12 mouse cellular contexts compared by ENCODE assay signal in the genomic region with DNA sequence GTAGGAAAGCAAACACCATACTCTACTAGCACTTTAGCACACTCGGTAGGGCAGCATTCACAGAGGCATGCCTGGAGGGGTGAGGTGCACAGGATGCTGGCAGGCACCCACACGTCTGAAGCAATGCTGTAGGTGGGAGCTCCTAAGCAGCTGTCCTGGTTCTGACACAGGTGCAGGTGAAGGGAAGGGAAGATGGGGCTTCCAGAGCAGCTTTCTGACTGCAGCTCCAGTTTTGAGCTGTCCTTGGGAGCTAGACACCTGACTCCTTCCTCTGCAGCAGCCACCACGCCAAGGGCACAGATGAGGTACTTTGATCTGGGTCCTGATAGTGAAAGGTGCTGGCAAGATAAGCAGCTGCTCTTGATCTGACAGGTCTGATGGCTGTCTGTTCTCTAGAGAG. TPM values are rescaled to one million over a fixed set of nuclear protein-coding genes. Genes with fewer than 3 reads are reported as not detected.
A peak's percentile ranks its signal among the peaks of the same experiment; 100 is the strongest.
DNase-seq lines count a peak whose midpoint lies in the region; ATAC-seq and TF ChIP-seq lines count a peak whose summit lies in the region.
"Had no signal": no experiment of that assay in that cellular context is flagged by ENCODE, and none has a peak within 500 bp of the region (broad histone marks: within the 10 kb centered on the region; RNA-seq: fewer than 3 reads in every experiment).

No protein-coding gene starts in this region.

- intact Hi-C loops in gastrocnemius, adult 2 months (cut with DNase I) = no loop called here
- intact Hi-C loops in gastrocnemius, postnatal 36 days (cut with DNase I) = no loop called here

- TF ChIP-seq CTCF in gastrocnemius, adult 2 months (IDR thresholded peaks at IDR 0.05) = no peak
- TF ChIP-seq CTCF in thymus, adult 2 months (IDR thresholded peaks at IDR 0.05; ENCODE audit: borderline replicate concordance, control insufficient read depth, extremely low read depth, insufficient read depth, low read length, poor library complexity) = no peak

- H3K4me1 ChIP-seq in limb, embryonic 12.5 days (replicated peaks) = 0 out of 2 replicates have a peak, but pooled peaks cover 4% of the 10 kb centered on the region
- no peaks in the 10 kb centered on the region for H3K4me1 ChIP-seq in limb, embryonic 10.5 days
- peaks cover 42% of the 10 kb centered on the region for H3K4me1 ChIP-seq in embryonic facial prominence, embryonic 15.5 days
- peaks cover 22% of the 10 kb centered on the region for H3K4me1 ChIP-seq in thymus, adult 2 months (replicated peaks; ENCODE audit: control insufficient read depth, insufficient read depth, low read length)
- peaks cover 2% of the 10 kb centered on the region; the same call in 1 of the 2 replicates for H3K4me1 ChIP-seq in midbrain, embryonic 11.5 days (ENCODE audit: control insufficient read depth, insufficient read depth, low read length)
- H3K4me1 ChIP-seq: embryonic facial prominence, embryonic 12.5 days had no signal

- H3K9me3 ChIP-seq in limb, embryonic 12.5 days = no peaks in the 10 kb centered on the region
- no peaks in the 10 kb centered on the region for H3K9me3 ChIP-seq in limb, embryonic 10.5 days (replicated peaks)
- no peaks in the 10 kb centered on the region for H3K9me3 ChIP-seq in embryonic facial prominence, embryonic 15.5 days (replicated peaks)
- H3K9me3 ChIP-seq in midbrain, embryonic 11.5 days (ENCODE audit: control insufficient read depth, low read length) = no peaks in the 10 kb centered on the region
- H3K9me3 ChIP-seq: embryonic facial prominence, embryonic 12.5 days; hindbrain, embryonic 12.5 days had no signal

- no peak overlapping the region for H3K9ac ChIP-seq in limb, embryonic 12.5 days (replicated peaks)
- no peak overlapping the region for H3K9ac ChIP-seq in embryonic facial prominence, embryonic 15.5 days
- H3K9ac ChIP-seq in midbrain, embryonic 11.5 days (ENCODE audit: low read length) = no peak overlapping the region
- H3K9ac ChIP-seq: embryonic facial prominence, embryonic 12.5 days; hindbrain, embryonic 12.5 days had no signal

- H3K27me3 ChIP-seq in limb, embryonic 12.5 days = no peaks in the 10 kb centered on the region
- no peaks in the 10 kb centered on the region for H3K27me3 ChIP-seq in limb, embryonic 10.5 days (ENCODE audit: low read depth, poor library complexity, severe bottlenecking)
- no peaks in the 10 kb centered on the region for H3K27me3 ChIP-seq in embryonic facial prominence, embryonic 15.5 days
- H3K27me3 ChIP-seq in thymus, adult 2 months (ENCODE audit: control insufficient read depth, insufficient read depth, low read length) = no peaks in the 10 kb centered on the region
- H3K27me3 ChIP-seq in midbrain, embryonic 11.5 days (ENCODE audit: control insufficient read depth, insufficient read depth, low read length) = no peaks in the 10 kb centered on the region
- H3K27me3 ChIP-seq: embryonic facial prominence, embryonic 12.5 days; hindbrain, embryonic 12.5 days had no signal

- WGBS in limb, embryonic 12.5 days = 69% methylated on average over 3 of the region's 3 CpGs
- WGBS in limb, embryonic 10.5 days = 75% methylated on average over 3 of the region's 3 CpGs
- 63% methylated on average over 3 of the region's 3 CpGs for WGBS in embryonic facial prominence, embryonic 15.5 days
- WGBS in thymus, adult 2 months = 11% methylated on average over 3 of the region's 3 CpGs
- 97% methylated on average over 3 of the region's 3 CpGs for WGBS in midbrain, embryonic 11.5 days

- no peak for ATAC-seq in limb, embryonic 12.5 days (ENCODE audit: insufficient number of reproducible peaks, insufficient read depth, low FRiP score, low TSS enrichment, low read depth)
- no peak for ATAC-seq in embryonic facial prominence, embryonic 15.5 days (ENCODE audit: insufficient number of reproducible peaks, low FRiP score, low TSS enrichment, low read depth)
- ATAC-seq in midbrain, embryonic 11.5 days (ENCODE audit: low FRiP score) = no peak
- ATAC-seq: activated CD4-positive, CD25-positive, alpha-beta regulatory T cell, adult 4 months had no signal

- no peak for TF ChIP-seq POLR2A in thymus, adult 2 months (IDR thresholded peaks at IDR 0.05; ENCODE audit: control insufficient read depth, extremely low read depth, insufficient read depth, low read length, poor library complexity)

- no peak overlapping the region for H3K4me3 ChIP-seq in gastrocnemius, adult 2 months
- H3K4me3 ChIP-seq in limb, embryonic 12.5 days (replicated peaks) = no peak overlapping the region
- no peak overlapping the region for H3K4me3 ChIP-seq in limb, embryonic 10.5 days
- H3K4me3 ChIP-seq in embryonic facial prominence, embryonic 15.5 days (replicated peaks) = no peak overlapping the region
- H3K4me3 ChIP-seq in thymus, adult 2 months (ENCODE audit: control insufficient read depth, insufficient read depth, low read length) = no peak overlapping the region
- H3K4me3 ChIP-seq in midbrain, embryonic 11.5 days (ENCODE audit: low read depth, low read length) = no peak overlapping the region
- H3K4me3 ChIP-seq: embryonic facial prominence, embryonic 12.5 days; hindbrain, embryonic 12.5 days had no signal

- H3K4me2 ChIP-seq in limb, embryonic 12.5 days = no peak overlapping the region
- H3K4me2 ChIP-seq in embryonic facial prominence, embryonic 15.5 days (replicated peaks) = no peak overlapping the region
- no peak overlapping the region for H3K4me2 ChIP-seq in midbrain, embryonic 11.5 days
- H3K4me2 ChIP-seq: embryonic facial prominence, embryonic 12.5 days; hindbrain, embryonic 12.5 days had no signal

- DNase-seq in gastrocnemius, adult 2 months = no peak
- no peak for DNase-seq in gastrocnemius, adult 18-20 months (ENCODE audit: low spot score)
- DNase-seq in limb, embryonic 10.5 days (ENCODE audit: low spot score) = no peak
- peak; percentile 55 for DNase-seq in thymus, adult 2 months
- no peak for DNase-seq in midbrain, embryonic 11.5 days (ENCODE audit: low spot score, missing footprints)
- DNase-seq in gastrocnemius, postnatal 36 days = no peak
- DNase-seq: cerebellum, adult 11-12 months had no signal

- peak overlapping the region; percentile 57 for H3K27ac ChIP-seq in gastrocnemius, adult 2 months
- H3K27ac ChIP-seq in limb, embryonic 12.5 days = 0 out of 2 replicates have a peak overlapping the region, but pooled peaks have one; percentile 35
- H3K27ac ChIP-seq in limb, embryonic 10.5 days = no peak overlapping the region
- H3K27ac ChIP-seq in embryonic facial prominence, embryonic 15.5 days (replicated peaks) = peak overlapping the region; percentile 29; the same call in 1 of the 2 replicates
- no peak overlapping the region for H3K27ac ChIP-seq in thymus, adult 2 months (ENCODE audit: control insufficient read depth, insufficient read depth, low read length)
- H3K27ac ChIP-seq in midbrain, embryonic 11.5 days (ENCODE audit: low read depth, low read length) = no peak overlapping the region
- H3K27ac ChIP-seq: embryonic facial prominence, embryonic 12.5 days; hindbrain, embryonic 12.5 days had no signal

- peaks cover 100% of the 10 kb centered on the region for H3K36me3 ChIP-seq in limb, embryonic 12.5 days
- H3K36me3 ChIP-seq in limb, embryonic 10.5 days = peaks cover 100% of the 10 kb centered on the region
- H3K36me3 ChIP-seq in embryonic facial prominence, embryonic 15.5 days = peaks cover 99% of the 10 kb centered on the region
- peaks cover 54% of the 10 kb centered on the region for H3K36me3 ChIP-seq in thymus, adult 2 months (ENCODE audit: control insufficient read depth, insufficient read depth, low read length)
- H3K36me3 ChIP-seq in midbrain, embryonic 11.5 days (ENCODE audit: control insufficient read depth, insufficient read depth, low read length) = peaks cover 53% of the 10 kb centered on the region

RNA-seq across cellular contexts. Expression of gene Ctnnb1, which starts 32.5 kb away (rescaled TPM):
- total RNA-seq in gastrocnemius, adult 2 months (2021) = 100 to 1,000 TPM; 213 to 241 TPM
- 100 to 1,000 TPM; 185 to 217 TPM for total RNA-seq in gastrocnemius, adult 18-20 months (2021)
- polyA plus RNA-seq in limb, embryonic 12.5 days (2016; fragmentation: Nextera tagmentation; extraction: Ambion mirVana) = 728 and 739 TPM in 2 replicates
- polyA plus RNA-seq in limb, embryonic 10.5 days (2016; fragmentation: Nextera tagmentation; extraction: Ambion mirVana) = 583 and 698 TPM in 2 replicates
- 614 and 657 TPM in 2 replicates for polyA plus RNA-seq in embryonic facial prominence, embryonic 15.5 days (2015; fragmentation: Nextera tagmentation; extraction: Ambion mirVana)
- 115 and 117 TPM in 2 replicates for polyA plus RNA-seq in thymus, adult 2 months (2012; rRNA removed)
- 999 and 1,044 TPM in 2 replicates for polyA plus RNA-seq in midbrain, embryonic 11.5 days (2014; fragmentation: Nextera tagmentation; extraction: Ambion mirVana)
- 100 to 1,000 TPM; 193 to 194 TPM for total RNA-seq in gastrocnemius, postnatal 36 days (2021)

Comparison
In these comparisons a context has a peak if more than half of its experiments do, and no peak if none do; other contexts are left out.
1. H3K27ac ChIP-seq: peak in gastrocnemius, adult 2 months (single experiment), limb, embryonic 12.5 days (single experiment) and embryonic facial prominence, embryonic 15.5 days (single experiment); none in limb, embryonic 10.5 days (single experiment), thymus, adult 2 months (single experiment) and midbrain, embryonic 11.5 days (single experiment).